Mouse (Mus musculus) MEL (cell line): ENCODE data around the gene Marcks. TPM values are rescaled to one million over a fixed set of nuclear protein-coding genes. Genes with fewer than 3 reads are reported as not detected.

Experiments
- DNase-seq: peaks from one replicate; pipeline ENCODE4 v3.0.0; 2011; ENCODE audit warnings: low read depth, low spot score
- H3K27ac ChIP-seq: 2 replicates; pipeline ENCODE4 v1.5.1; 2012; ENCODE audit warnings: low read depth, mild to moderate bottlenecking, control low read depth, low read length, moderate library complexity; ENCODE audit not compliant: control insufficient read depth
- H3K27me3 ChIP-seq, 2 experiments: fragments of 150-350 bp in 1 of 2; sonication (generic) in 1 of 2; 2 replicates each; pipeline ENCODE4 v1.6.1; 2012; ENCODE audit warnings: low read length in 2 of 2, mild to moderate bottlenecking in 2 of 2, improper control_type of control experiment in 1 of 2, moderate library complexity in 1 of 2; ENCODE audit not compliant: insufficient read depth in 2 of 2, control insufficient read depth in 1 of 2
- H3K36me3 ChIP-seq, 2 experiments: 2 replicates each; pipeline ENCODE4 v1.6.1; 2012 to 2014; ENCODE audit warnings: low read length in 2 of 2, improper control_type of control experiment in 1 of 2, inconsistent platforms in 1 of 2, mild to moderate bottlenecking in 1 of 2; ENCODE audit not compliant: insufficient read depth in 2 of 2, control insufficient read depth in 1 of 2
- H3K4me1 ChIP-seq, 2 experiments: fragments of 150-350 bp in 1 of 2; sonication (generic) in 1 of 2; 2 replicates each; pipeline ENCODE4 v1.6.1; 2012; ENCODE audit warnings: low read length in 2 of 2, improper control_type of control experiment in 1 of 2, mild to moderate bottlenecking in 1 of 2; ENCODE audit not compliant: insufficient read depth in 2 of 2, control insufficient read depth in 1 of 2
- H3K4me3 ChIP-seq, 2 experiments: fragments of 150-350 bp in 1 of 2; sonication (generic) in 1 of 2; 2 replicates each; pipeline ENCODE4 v1.5.1; 2012; ENCODE audit warnings: low read depth in 2 of 2, low read length in 2 of 2, mild to moderate bottlenecking in 2 of 2, moderate library complexity in 2 of 2, control low read depth in 1 of 2, improper control_type of control experiment in 1 of 2; ENCODE audit not compliant: control insufficient read depth in 1 of 2, insufficient read depth in 1 of 2
- H3K79me2 ChIP-seq: 2 replicates; pipeline ENCODE4 v1.6.1; 2012; ENCODE audit warnings: mild to moderate bottlenecking, low read length, moderate library complexity; ENCODE audit not compliant: control insufficient read depth, poor library complexity, insufficient read depth
- H3K9ac ChIP-seq: 2 replicates; pipeline ENCODE4 v1.6.1; 2012; ENCODE audit warnings: low read depth, mild to moderate bottlenecking, control low read depth, low read length, moderate library complexity; ENCODE audit not compliant: control insufficient read depth, poor library complexity, severe bottlenecking
- H3K9me3 ChIP-seq: fragments of 150-350 bp; sonication (generic); replicated peaks from 2 replicates; pipeline ENCODE4 v1.6.1; 2012; ENCODE audit warnings: mild to moderate bottlenecking, low read length, improper control_type of control experiment, moderate library complexity; ENCODE audit not compliant: insufficient read depth
- CHD2 ChIP-seq: IDR thresholded peaks from 2 replicates; pipeline ENCODE4 v1.6.1; 2011; ENCODE audit warnings: low read length, improper control_type of control experiment
- CTCF ChIP-seq, 3 experiments: IDR thresholded peaks in 2 of 3; conservative IDR thresholded peaks in 1 of 3; 2 replicates each; pipeline ENCODE4 v1.5.1; 2011 to 2012; ENCODE audit warnings: low read length in 3 of 3, low read depth in 2 of 3, mild to moderate bottlenecking in 2 of 3, improper control_type of control experiment in 1 of 3, inconsistent platforms in 1 of 3, mixed read lengths in 1 of 3, moderate library complexity in 1 of 3; ENCODE audit not compliant: control insufficient read depth in 1 of 3, insufficient read depth in 1 of 3, poor library complexity in 1 of 3, severe bottlenecking in 1 of 3
- ETS1 ChIP-seq: IDR thresholded peaks from 2 replicates; pipeline ENCODE4 v1.6.1; 2012; ENCODE audit warnings: low read depth, mild to moderate bottlenecking, inconsistent platforms, low read length, improper control_type of control experiment, moderate library complexity
- HCFC1 ChIP-seq: IDR thresholded peaks from 2 replicates; pipeline ENCODE4 v1.6.1; 2012; ENCODE audit warnings: low read depth, mild to moderate bottlenecking, inconsistent platforms, low read length, improper control_type of control experiment, moderate library complexity
- KAT2A ChIP-seq: conservative IDR thresholded peaks from 2 replicates; pipeline ENCODE4 v1.6.1; 2012; ENCODE audit warnings: low read depth, low read length, improper control_type of control experiment, inconsistent platforms
- MAX ChIP-seq: IDR thresholded peaks from 2 replicates; pipeline ENCODE4 v1.6.1; 2011; ENCODE audit warnings: low read length, improper control_type of control experiment
- MYB ChIP-seq: IDR thresholded peaks from 2 replicates; pipeline ENCODE4 v1.6.1; 2011; ENCODE audit warnings: mild to moderate bottlenecking, low read depth, low read length, improper control_type of control experiment
- NELFE ChIP-seq: IDR thresholded peaks from 2 replicates; pipeline ENCODE4 v1.6.1; 2011; ENCODE audit warnings: low read depth, low read length, improper control_type of control experiment
- NRF1 ChIP-seq: IDR thresholded peaks from 2 replicates; pipeline ENCODE4 v1.6.1; 2014; ENCODE audit warnings: low read depth, mild to moderate bottlenecking, inconsistent platforms, low read length, improper control_type of control experiment, moderate library complexity; ENCODE audit not compliant: poor library complexity, insufficient read depth, severe bottlenecking
- POLR2A ChIP-seq, 2 experiments: IDR thresholded peaks; 2 replicates each; pipeline ENCODE4 v1.6.1; 2011 to 2012; ENCODE audit warnings: low read length in 2 of 2, mild to moderate bottlenecking in 2 of 2, control low read depth in 1 of 2, improper control_type of control experiment in 1 of 2, low read depth in 1 of 2, moderate library complexity in 1 of 2; ENCODE audit not compliant: control insufficient read depth in 1 of 2, insufficient read depth in 1 of 2, poor library complexity in 1 of 2
- POLR2AphosphoS5 ChIP-seq: IDR thresholded peaks from 2 replicates; pipeline ENCODE4 v1.6.1; 2012; ENCODE audit warnings: low read depth, borderline replicate concordance, mild to moderate bottlenecking, inconsistent platforms, low read length, moderate library complexity, mixed read lengths
- RAD21 ChIP-seq: IDR thresholded peaks from 2 replicates; pipeline ENCODE4 v1.6.1; 2011; ENCODE audit warnings: mild to moderate bottlenecking, low read depth, low read length, improper control_type of control experiment
- RCOR1 ChIP-seq: IDR thresholded peaks from 2 replicates; pipeline ENCODE4 v1.6.1; 2012; ENCODE audit warnings: low read depth, mild to moderate bottlenecking, inconsistent platforms, low read length, improper control_type of control experiment
- SIN3A ChIP-seq: IDR thresholded peaks from 2 replicates; pipeline ENCODE4 v1.6.1; 2012; ENCODE audit warnings: low read length, improper control_type of control experiment, inconsistent platforms
- SMC3 ChIP-seq: IDR thresholded peaks from 2 replicates; pipeline ENCODE4 v1.6.1; 2011; ENCODE audit warnings: low read depth, low read length, improper control_type of control experiment
- TBP ChIP-seq: IDR thresholded peaks from 2 replicates; pipeline ENCODE4 v1.8.0; 2011; ENCODE audit warnings: low read depth, low read length, improper control_type of control experiment
- USF2 ChIP-seq, 2 experiments: IDR thresholded peaks; 2 replicates each; pipeline ENCODE4 v1.6.1; 2011 to 2012; ENCODE audit warnings: improper control_type of control experiment in 2 of 2, low read length in 2 of 2, borderline replicate concordance in 1 of 2, inconsistent platforms in 1 of 2, low read depth in 1 of 2, mild to moderate bottlenecking in 1 of 2; ENCODE audit not compliant: insufficient read depth in 1 of 2
- ZMIZ1 ChIP-seq: IDR thresholded peaks from 2 replicates; pipeline ENCODE4 v1.6.1; 2012; ENCODE audit warnings: low read depth, mild to moderate bottlenecking, inconsistent platforms, low read length, improper control_type of control experiment, moderate library complexity
- ZNF384 ChIP-seq: IDR thresholded peaks from 2 replicates; pipeline ENCODE4 v1.6.1; 2012; ENCODE audit warnings: low read depth, mild to moderate bottlenecking, inconsistent platforms, low read length, improper control_type of control experiment
- polyA plus RNA-seq, 2 experiments: library from polyadenylated mRNA; stranded (reverse) in 1 of 2; unstranded in 1 of 2; fragments of >175 nt in 1 of 2; fragments of >200 nt in 1 of 2; gene quantifications; 2 replicates each; pipeline versions ENCODE4 v1.2.1 to v1.2.4; 2012; ENCODE audit warnings: low replicate concordance in 2 of 2, low read depth in 1 of 2; ENCODE audit not compliant: insufficient read length in 2 of 2, insufficient read depth in 1 of 2, missing spikeins in 1 of 2
- total RNA-seq: library from RNA; depleted of rRNA; stranded (reverse); fragments of 300-350 nt; gene quantifications from 2 replicates; pipeline ENCODE4 v1.2.3, GENCODE M21; 2012

The Marcks gene
- total and polyA plus RNA-seq, 3 experiments: not detected

- H3K4me3 ChIP-seq: no peak overlapping the region
- no peaks in the 10 kb centered on the region for H3K4me1 ChIP-seq
- no peaks in the 10 kb centered on the region for H3K79me2 ChIP-seq
- no peak overlapping the region for H3K9ac ChIP-seq
- no peaks in the 10 kb centered on the region for H3K36me3 ChIP-seq
- no peaks in the 10 kb centered on the region for H3K9me3 ChIP-seq
- TF ChIP-seq HCFC1: no peak
- TF ChIP-seq POLR2AphosphoS5: no peak
- no peak for TF ChIP-seq NELFE
- TF ChIP-seq NRF1: no peak
- no peak for TF ChIP-seq SIN3A
- no peak for TF ChIP-seq POLR2A (IDR thresholded peaks at IDR 0.05; ENCODE audit: control insufficient read depth in 1 of 2, insufficient read depth in 1 of 2, low read depth in 1 of 2, low read length in 2 of 2, poor library complexity in 1 of 2)
- no peak for TF ChIP-seq USF2 (IDR thresholded peaks at IDR 0.05; ENCODE audit: borderline replicate concordance in 1 of 2, insufficient read depth in 1 of 2, low read depth in 1 of 2, low read length in 2 of 2)
- TF ChIP-seq ZNF384: no peak
- TF ChIP-seq SMC3: no peak
- no peak for TF ChIP-seq ETS1
- TF ChIP-seq KAT2A: no peak
- no peak for TF ChIP-seq ZMIZ1
- TF ChIP-seq CHD2: no peak
- TF ChIP-seq MYB: no peak
- TF ChIP-seq, all 39 proteins: peak for 0
- no peak for DNase-seq
- H3K27me3 ChIP-seq: no peaks in the 10 kb centered on the region
- no peak overlapping the region for H3K27ac ChIP-seq
Measured at GRCm38 (mm10) chr10:37106303-37106702, 32.4 kb downstream of the Marcks start.

- H3K27ac ChIP-seq: no peak overlapping the region
- no peak overlapping the region for H3K4me3 ChIP-seq
- DNase-seq: no peak
- TF ChIP-seq RCOR1 (no peak), NELFE (no peak), MAX (no peak), TBP (no peak), CHD2 (no peak), CTCF (IDR thresholded peaks at IDR 0.05 in 2 of 3, conservative IDR thresholded peaks at IDR 0.05 in 1 of 3; ENCODE audit: control insufficient read depth in 1 of 3, insufficient read depth in 1 of 3, low read depth in 2 of 3, low read length in 3 of 3, poor library complexity in 1 of 3, severe bottlenecking in 1 of 3) (no peak), HCFC1 (no peak), RAD21 (no peak), MYB (no peak)
- no peak overlapping the region for H3K9ac ChIP-seq
- H3K27me3 ChIP-seq: no peaks in the 10 kb centered on the region
- no peaks in the 10 kb centered on the region for H3K4me1 ChIP-seq
- no peaks in the 10 kb centered on the region for H3K79me2 ChIP-seq
- H3K9me3 ChIP-seq: no peaks in the 10 kb centered on the region
- H3K36me3 ChIP-seq: no peaks in the 10 kb centered on the region
Measured at GRCm38 (mm10) chr10:37102227-37103080, 36.3 kb downstream of the Marcks start.
